Mouse (Mus musculus) hindbrain, postnatal 0 days (tissue): ENCODE results near the gene Lhfpl3. TPM values are rescaled to one million over a fixed set of nuclear protein-coding genes. Genes with fewer than 3 reads are reported as not detected.

Experiments used
- ATAC-seq: fragments of 200-750 bp; cut with Nextera tagmentation; 2 replicates; pipeline ENCODE4 v1.8.0; 2017; ENCODE audit warnings: mild to moderate bottlenecking, moderate TSS enrichment, moderate library complexity
- DNase-seq: peaks from one replicate; pipeline ENCODE4 v3.0.0-alpha.2; 2015; ENCODE audit warnings: low spot score
- H3K27ac ChIP-seq: fragments of 300-500 bp; sonication (generic); 2 replicates; pipeline ENCODE4 v1.5.1; 2014; ENCODE audit warnings: mild to moderate bottlenecking
- H3K27me3 ChIP-seq: fragments of 300-500 bp; sonication (generic); 2 replicates; pipeline ENCODE4 v1.6.1; 2014; ENCODE audit warnings: low read length, mixed read lengths; ENCODE audit not compliant: insufficient read depth
- H3K36me3 ChIP-seq: fragments of 300-500 bp; sonication (generic); 2 replicates; pipeline ENCODE4 v1.6.1; 2014; ENCODE audit warnings: low read length, mixed read lengths; ENCODE audit not compliant: insufficient read depth
- H3K4me1 ChIP-seq: fragments of 300-500 bp; sonication (generic); 2 replicates; pipeline ENCODE4 v1.6.1; 2014; ENCODE audit warnings: antibody characterized with exemption, low read length, mixed read lengths; ENCODE audit not compliant: insufficient read depth
- H3K4me2 ChIP-seq: fragments of 300-500 bp; sonication (generic); 2 replicates; pipeline ENCODE4 v1.6.1; 2014; ENCODE audit warnings: low read depth, mild to moderate bottlenecking, low read length, moderate library complexity, mixed read lengths
- H3K4me3 ChIP-seq: fragments of 300-500 bp; sonication (generic); 2 replicates; pipeline ENCODE4 v1.5.1; 2014; ENCODE audit warnings: low read length
- H3K9ac ChIP-seq: fragments of 300-500 bp; sonication (generic); replicated peaks from 2 replicates; pipeline ENCODE4 v1.6.1; 2014; ENCODE audit warnings: mild to moderate bottlenecking, low read length, moderate library complexity, mixed read lengths
- H3K9me3 ChIP-seq: fragments of 300-500 bp; sonication (generic); 2 replicates; pipeline ENCODE4 v1.6.1; 2016; ENCODE audit warnings: low read length, mixed read lengths
- CTCF ChIP-seq: IDR thresholded peaks from 2 replicates; pipeline ENCODE4 v1.5.1; 2016; ENCODE audit warnings: antibody characterized with exemption, control low read depth, low read depth
- WGBS: fragments of 180-500 bp; shearing (Covaris S2); extraction: QIAGEN DNeasy Blood & Tissue Kit; methylation state at CpG from one replicate; pipeline ENCODE4 v1.1.7; 2014; 5-methylcytosine and 5-hydroxymethylcytosine counted together
- polyA plus RNA-seq: library from polyadenylated mRNA; unstranded; fragments of >200 nt; fragmentation: Nextera tagmentation; extraction: Ambion mirVana; gene quantifications from 2 replicates; pipeline ENCODE4 v1.2.1, GENCODE M21; 2015
- total RNA-seq: library from RNA; depleted of rRNA; stranded (reverse); fragments of >200 nt; gene quantifications from 2 replicates; pipeline ENCODE4 v1.2.3, GENCODE M21; 2014

The Lhfpl3 gene
- total and polyA plus RNA-seq, 2 experiments from 2014 or later, result 48.9 to 70.7 TPM

DNA sequence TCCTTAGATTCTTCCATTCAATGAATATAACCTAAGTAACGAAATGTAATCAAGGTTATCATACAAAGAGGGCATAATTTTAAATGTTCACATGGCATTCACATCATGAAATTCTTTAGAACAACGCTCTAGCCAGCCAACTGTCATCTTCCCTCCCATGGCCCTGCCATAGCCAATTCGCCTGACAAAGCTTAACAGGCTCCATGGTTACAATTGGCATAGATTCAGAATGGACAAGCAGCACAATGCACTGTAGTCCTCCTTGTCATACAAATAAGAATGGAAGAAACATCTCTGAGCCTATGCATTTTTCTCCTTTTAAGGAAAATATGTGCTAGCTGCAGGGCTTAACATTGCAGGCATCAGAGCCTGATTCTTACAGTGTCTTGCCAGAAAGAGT is 254.0 kb downstream of the Lhfpl3 start:
- DNase-seq, result peak; percentile 61
- H3K4me3 ChIP-seq, result no peak overlapping the region
- no peaks in the 10 kb centered on the region for H3K9me3 ChIP-seq
- ATAC-seq, result peak; percentile 84
- H3K4me2 ChIP-seq, result no peak overlapping the region
- no peaks in the 10 kb centered on the region for H3K4me1 ChIP-seq
- H3K9ac ChIP-seq, result no peak overlapping the region
- no peak for TF ChIP-seq CTCF
- WGBS, result 42% methylated on average over 3 of the region's 3 CpGs
- H3K27ac ChIP-seq, result no peak overlapping the region
- no peaks in the 10 kb centered on the region for H3K27me3 ChIP-seq
- no peaks in the 10 kb centered on the region for H3K36me3 ChIP-seq

DNA sequence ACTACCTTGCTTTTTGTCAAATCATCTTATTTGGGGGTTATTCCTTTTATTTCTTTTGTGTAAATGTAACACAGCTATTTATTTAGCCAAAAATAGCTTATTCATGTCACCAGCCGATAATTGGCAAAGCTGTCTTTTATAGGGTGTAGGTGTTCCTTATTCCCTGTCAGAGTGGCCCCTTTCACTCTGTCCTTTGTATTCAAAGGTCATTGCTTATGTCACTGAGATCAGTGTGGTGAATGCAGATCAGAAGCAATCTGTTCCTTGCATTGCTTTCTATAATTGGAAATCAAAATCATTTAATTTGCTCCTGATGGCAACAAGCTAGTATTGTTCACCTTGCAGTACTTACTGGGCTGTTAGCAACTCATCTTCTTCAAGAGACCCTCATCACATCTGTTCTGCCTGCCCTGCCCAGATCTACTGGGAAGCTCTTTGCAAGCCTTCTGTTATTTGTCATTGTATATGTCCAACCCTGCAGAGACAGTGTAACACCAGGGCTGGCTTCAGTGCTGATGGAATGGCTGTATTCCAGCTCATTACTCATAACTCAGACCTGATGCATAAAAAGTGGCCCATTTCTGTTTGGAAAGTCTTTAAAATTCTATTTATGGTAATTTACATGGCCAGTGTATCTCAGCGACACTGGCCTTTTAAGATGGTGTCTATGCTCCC is 257.4 kb downstream of the Lhfpl3 start:
- H3K4me2 ChIP-seq, result no peak overlapping the region
- no peak overlapping the region for H3K4me3 ChIP-seq
- no peak overlapping the region for H3K27ac ChIP-seq
- no peaks in the 10 kb centered on the region for H3K36me3 ChIP-seq
- H3K4me1 ChIP-seq, result no peaks in the 10 kb centered on the region
- no peak overlapping the region for H3K9ac ChIP-seq
- peak; percentile 70 for ATAC-seq
- no peaks in the 10 kb centered on the region for H3K27me3 ChIP-seq
- DNase-seq, result peak; percentile 40
- no peaks in the 10 kb centered on the region for H3K9me3 ChIP-seq
- 61% methylated on average over 2 of the region's 2 CpGs for WGBS
- no peak for TF ChIP-seq CTCF

DNA sequence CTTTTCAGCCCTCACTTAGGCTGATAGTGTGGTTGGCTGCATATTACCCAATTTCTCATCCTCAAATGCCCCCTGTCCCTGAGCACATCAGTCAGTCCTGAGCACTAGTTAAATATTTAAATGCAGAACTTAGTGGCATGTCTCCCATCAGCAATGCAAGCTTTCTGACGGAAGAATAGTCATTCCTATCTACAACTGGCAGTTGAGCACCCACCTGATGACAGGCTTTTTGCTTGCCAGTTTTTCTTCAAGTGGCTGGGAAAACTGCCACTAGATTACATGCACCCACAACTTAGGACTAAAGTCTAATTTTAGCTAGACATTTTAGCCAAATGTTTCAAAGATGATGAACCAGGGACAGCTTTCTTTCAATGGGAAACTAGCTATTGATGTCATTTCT is 260.3 kb downstream of the Lhfpl3 start:
- DNase-seq (no peak), ATAC-seq (no peak)
- Histone ChIP-seq H3K27me3 (no peaks in the 10 kb centered on the region), H3K36me3 (no peaks in the 10 kb centered on the region), H3K4me3 (no peak overlapping the region), H3K4me1 (no peaks in the 10 kb centered on the region), H3K27ac (no peak overlapping the region), H3K9me3 (no peaks in the 10 kb centered on the region), H3K9ac (no peak overlapping the region), H3K4me2 (no peak overlapping the region)
- TF ChIP-seq CTCF, result no peak
- 76% methylated on average over 1 of the region's 1 CpGs for WGBS

DNA sequence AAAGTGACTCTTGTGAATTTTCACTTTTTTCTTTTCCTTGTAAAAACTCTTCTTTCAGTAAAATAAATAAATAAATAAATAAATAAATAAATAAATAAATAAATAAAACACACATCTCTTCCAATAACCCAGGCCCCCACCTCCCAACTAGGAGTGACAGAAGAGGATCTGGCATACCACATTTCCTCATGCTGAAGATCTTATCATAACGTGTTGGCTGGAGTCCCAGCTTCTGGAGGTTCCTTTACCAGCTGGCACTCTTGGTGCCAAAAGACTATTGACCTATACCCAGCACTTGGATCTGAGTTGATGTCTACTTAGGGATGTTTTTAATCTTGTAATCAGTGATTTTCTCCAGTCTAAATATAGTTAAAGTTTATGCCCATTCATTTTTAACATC is 264.6 kb downstream of the Lhfpl3 start:
- Histone ChIP-seq H3K27ac (no peak overlapping the region), H3K27me3 (no peaks in the 10 kb centered on the region)
- WGBS, result 58% methylated on average over 1 of the region's 1 CpGs

DNA sequence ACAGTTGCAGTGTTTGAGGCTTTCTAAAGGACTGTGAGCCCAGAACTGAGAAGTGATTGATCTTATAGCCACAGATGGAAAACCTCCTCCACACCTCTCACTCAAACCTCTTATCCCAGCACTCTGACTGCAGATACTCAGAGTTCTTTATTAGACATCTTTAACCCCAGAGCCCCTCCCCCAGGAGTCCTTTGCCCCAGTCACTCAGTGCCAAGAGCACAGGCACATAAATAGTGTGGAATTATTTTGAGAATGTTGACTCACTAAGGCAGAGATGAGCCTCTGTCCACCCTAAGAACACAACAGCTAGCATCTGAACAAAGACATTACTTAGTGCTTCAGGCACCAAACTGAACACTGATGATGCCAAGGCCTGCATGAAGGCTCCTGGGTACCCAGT is 268.1 kb downstream of the Lhfpl3 start:
- no peak for TF ChIP-seq CTCF
- H3K4me2 ChIP-seq, result no peak overlapping the region
- H3K27ac ChIP-seq, result no peak overlapping the region
- no peak for ATAC-seq
- no peaks in the 10 kb centered on the region for H3K36me3 ChIP-seq
- DNase-seq, result no peak
- no peak overlapping the region for H3K9ac ChIP-seq
- no peaks in the 10 kb centered on the region for H3K27me3 ChIP-seq
- H3K4me3 ChIP-seq, result no peak overlapping the region
- H3K4me1 ChIP-seq, result no peaks in the 10 kb centered on the region
- H3K9me3 ChIP-seq, result no peaks in the 10 kb centered on the region

More for the DNA sequence above, 264.6 kb downstream of the Lhfpl3 start:
- DNase-seq (peak; percentile 75), ATAC-seq (no peak)
- TF ChIP-seq CTCF, result no peak
- H3K4me3 ChIP-seq, result no peak overlapping the region
- H3K4me2 ChIP-seq, result no peak overlapping the region
- H3K9me3 ChIP-seq, result no peaks in the 10 kb centered on the region
- H3K4me1 ChIP-seq, result no peaks in the 10 kb centered on the region
- H3K36me3 ChIP-seq, result no peaks in the 10 kb centered on the region
- H3K9ac ChIP-seq, result no peak overlapping the region

DNA sequence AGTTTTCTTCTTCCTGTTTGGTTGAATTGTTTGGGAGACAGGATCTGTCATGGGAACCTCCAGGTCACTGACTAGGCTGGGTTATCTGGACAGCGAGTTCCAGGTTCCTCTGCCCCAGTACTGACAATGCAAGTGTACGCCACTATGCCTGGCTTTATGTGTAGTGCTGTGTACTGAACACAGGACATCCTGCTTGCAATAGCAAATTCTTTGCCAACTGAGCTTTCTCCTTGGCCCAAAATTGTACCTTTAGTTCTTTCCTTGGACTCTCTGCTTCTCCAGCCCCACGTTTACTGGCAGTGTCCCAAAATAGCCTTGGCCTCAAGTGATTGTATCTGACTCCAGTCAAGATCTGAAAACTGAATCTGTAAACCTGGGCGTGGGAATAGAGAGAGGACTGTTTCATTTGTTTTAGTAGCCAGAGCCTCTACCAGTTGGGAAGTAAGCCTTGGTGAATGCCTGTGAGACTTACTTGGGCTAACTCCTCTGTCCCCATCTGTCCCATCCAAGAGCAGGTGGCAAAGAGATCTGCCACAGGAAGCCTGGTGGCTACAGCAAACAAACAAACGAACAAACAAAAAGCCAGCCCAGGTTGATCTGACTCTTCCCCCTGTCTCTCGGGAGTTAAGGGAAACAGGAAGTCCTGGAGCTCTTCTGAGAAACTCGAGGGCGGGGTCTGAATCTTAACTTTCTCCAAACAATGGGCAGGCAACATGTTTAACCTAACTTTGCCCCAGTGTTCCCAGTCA is 269.9 kb downstream of the Lhfpl3 start:
- Histone ChIP-seq H3K4me2 (no peak overlapping the region), H3K36me3 (no peaks in the 10 kb centered on the region), H3K27me3 (no peaks in the 10 kb centered on the region), H3K9me3 (no peaks in the 10 kb centered on the region), H3K4me1 (no peaks in the 10 kb centered on the region), H3K9ac (no peak overlapping the region), H3K4me3 (no peak overlapping the region), H3K27ac (no peak overlapping the region)
- no peak for TF ChIP-seq CTCF
- 76% methylated on average over 8 of the region's 8 CpGs for WGBS
- no peak for ATAC-seq
- DNase-seq, result no peak
